Mouse (Mus musculus): ENCODE measurements at regions not wholly inside any gene's neighbourhood (a gene's known extent, or its start where the extent isn't known, plus 50 kb on each side); places are given as distances from the start of the nearest gene placed in this dataset.

GRCm38 (mm10) chr7:68858471-68859210 lies 109.6 kb upstream of the Arrdc4 start:
- DNase-seq (ENCODE audit: low spot score), result no peak

- no peak for DNase-seq (ENCODE audit: low spot score)
Observed at GRCm38 (mm10) chr7:68851981-68852575, 103.0 kb upstream of the Arrdc4 start.

GRCm38 (mm10) chr7:68844606-68845005 lies 95.6 kb upstream of the Arrdc4 start:
- no peak for DNase-seq (ENCODE audit: low spot score)

GRCm38 (mm10) chr7:68843374-68843773 lies 94.3 kb upstream of the Arrdc4 start:
- no peak for DNase-seq (ENCODE audit: low spot score)

GRCm38 (mm10) chr7:68833977-68834791 lies 85.1 kb upstream of the Arrdc4 start:
- no peak for DNase-seq (ENCODE audit: low spot score)

GRCm38 (mm10) chr7:68833517-68833916 lies 84.5 kb upstream of the Arrdc4 start:
- no peak for DNase-seq (ENCODE audit: low spot score)

GRCm38 (mm10) chr7:68829861-68830260 lies 80.8 kb upstream of the Arrdc4 start:
- DNase-seq (ENCODE audit: low spot score), result no peak

GRCm38 (mm10) chr7:68824399-68824798 lies 75.4 kb upstream of the Arrdc4 start:
- no peak for DNase-seq (ENCODE audit: low spot score)

GRCm38 (mm10) chr7:68823646-68824045 lies 74.6 kb upstream of the Arrdc4 start:
- DNase-seq (ENCODE audit: low spot score), result no peak

GRCm38 (mm10) chr7:68823189-68823588 lies 74.1 kb upstream of the Arrdc4 start:
- DNase-seq (ENCODE audit: low spot score), result no peak

GRCm38 (mm10) chr7:68814823-68815666 lies 66.0 kb upstream of the Arrdc4 start:
- no peak for DNase-seq (ENCODE audit: low spot score)

GRCm38 (mm10) chr7:68809782-68810181 lies 60.7 kb upstream of the Arrdc4 start:
- no peak for DNase-seq (ENCODE audit: low spot score)
